ENCODE assay signal across 13 mouse cellular contexts in the genomic region with DNA sequence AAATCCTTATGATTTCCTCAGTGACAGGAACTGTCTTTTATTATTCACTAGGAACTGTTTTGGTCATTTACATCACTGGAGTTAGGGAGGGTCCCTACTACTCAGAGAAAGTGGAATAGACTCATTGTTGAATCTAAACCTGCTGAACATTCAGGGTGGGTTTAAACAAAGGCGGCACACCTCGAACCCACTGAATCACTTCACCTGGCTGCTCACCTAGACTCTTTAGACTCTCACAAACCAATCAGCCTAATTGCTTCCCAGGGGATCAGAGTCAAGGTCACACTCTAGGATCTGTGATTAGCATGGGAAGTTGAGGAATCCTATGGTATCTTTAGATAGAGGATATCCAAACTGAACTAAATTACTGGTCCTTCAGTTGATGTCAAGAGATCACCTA.
"Had no signal": no experiment of that assay in that cellular context is flagged by ENCODE, and none has a peak within 500 bp of the region (broad histone marks: within the 10 kb centered on the region; RNA-seq: fewer than 3 reads in every experiment).

No protein-coding gene starts in this region.

- DNase-seq: gastrocnemius, adult 2 months; gastrocnemius, postnatal 10 days; gastrocnemius, postnatal 25 days; heart, adult 18-20 months; heart, postnatal 10 days; heart, postnatal 36 days; kidney, adult 18-20 months; kidney, adult 8-10 months; kidney, postnatal 10 days; kidney, postnatal 25 days; kidney, postnatal 4 days; layer of hippocampus, postnatal 36 days; left cerebral cortex, postnatal 4 days had no signal
